Mouse (Mus musculus) limb, embryonic 10.5 days (tissue): Measurements from ENCODE around the gene Doc2b. TPM values are rescaled to one million over a fixed set of nuclear protein-coding genes. Genes with fewer than 3 reads are reported as not detected.
"Not testable (repeated sequence)": the region's sequence is repeated elsewhere in the genome, so short reads cannot be mapped to it uniquely, and the experiment has no call there.

ENCODE experiments used
- DNase-seq: peaks from one replicate; pipeline ENCODE4 v3.0.0-alpha.2; 2017; ENCODE audit warnings: low spot score
- H3K27ac ChIP-seq: fragments of 300-500 bp; sonication (generic); 2 replicates; pipeline ENCODE4 v1.5.1; 2016; ENCODE audit warnings: mild to moderate bottlenecking
- H3K27me3 ChIP-seq: fragments of 300-500 bp; sonication (generic); 2 replicates; pipeline ENCODE4 v1.6.1; 2016; ENCODE audit warnings: low read depth, mild to moderate bottlenecking; ENCODE audit not compliant: poor library complexity, severe bottlenecking
- H3K36me3 ChIP-seq: fragments of 300-500 bp; sonication (generic); 2 replicates; pipeline ENCODE4 v1.6.1; 2016; ENCODE audit warnings: mild to moderate bottlenecking, moderate library complexity
- H3K4me1 ChIP-seq: fragments of 300-500 bp; sonication (generic); 2 replicates; pipeline ENCODE4 v1.6.1; 2016
- H3K4me3 ChIP-seq: fragments of 300-500 bp; sonication (generic); 2 replicates; pipeline ENCODE4 v1.5.1; 2016; ENCODE audit warnings: mild to moderate bottlenecking, moderate library complexity
- H3K9me3 ChIP-seq: fragments of 300-500 bp; sonication (generic); replicated peaks from 2 replicates; pipeline ENCODE4 v1.6.1; 2016; ENCODE audit warnings: mild to moderate bottlenecking
- WGBS: fragments of 180-500 bp; shearing (Covaris S2); methylation state at CpG from one replicate; pipeline ENCODE4 v1.1.7; 2016; 5-methylcytosine and 5-hydroxymethylcytosine counted together
- polyA plus RNA-seq: library from polyadenylated mRNA; unstranded; fragments of >200 nt; fragmentation: Nextera tagmentation; extraction: Ambion mirVana; gene quantifications from 2 replicates; pipeline ENCODE4 v1.2.1, GENCODE M21; 2016

The Doc2b gene
- polyA plus RNA-seq, 1 experiment from 2014 or later = 0.20 TPM

DNA sequence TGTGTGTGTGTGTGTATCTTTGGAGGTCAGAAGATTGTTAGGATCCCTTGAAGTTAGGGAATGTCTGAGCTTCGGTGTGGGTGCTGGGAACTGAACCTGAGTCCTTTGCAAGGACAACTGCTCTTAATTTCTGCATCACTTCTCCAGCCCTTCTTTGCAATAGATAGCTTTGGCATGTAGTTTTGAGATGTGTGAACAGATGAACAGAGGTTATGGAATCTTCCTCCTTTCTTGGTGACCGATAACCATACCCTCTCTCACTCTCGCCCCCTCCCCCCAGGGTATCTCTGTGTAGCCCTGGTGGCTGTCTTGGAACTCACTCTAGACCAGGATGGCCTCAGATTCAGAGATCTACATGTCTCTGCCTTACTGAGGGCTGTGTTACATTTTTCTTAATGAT, 51.1 kb downstream of the Doc2b start:
- WGBS = 97% methylated on average over 3 of the region's 3 CpGs
- Histone ChIP-seq H3K27me3 (no peaks in the 10 kb centered on the region), H3K9me3 (no peaks in the 10 kb centered on the region), H3K4me1 (peaks cover 5% of the 10 kb centered on the region; the same call in 1 of the 2 replicates), H3K36me3 (peaks cover 69% of the 10 kb centered on the region), H3K27ac (no peak overlapping the region), H3K4me3 (no peak overlapping the region)
- no peak for DNase-seq

GRCm38 (mm10) chr11:75741615-75742014, 54.2 kb downstream of the Doc2b start:
- Histone ChIP-seq H3K4me3 (no peak overlapping the region), H3K9me3 (no peaks in the 10 kb centered on the region), H3K27ac (no peak overlapping the region), H3K36me3 (peaks cover 78% of the 10 kb centered on the region), H3K4me1 (peaks cover 9% of the 10 kb centered on the region), H3K27me3 (no peaks in the 10 kb centered on the region)
- DNase-seq = no peak
- WGBS = 90% methylated on average over 3 of the region's 3 CpGs

DNA sequence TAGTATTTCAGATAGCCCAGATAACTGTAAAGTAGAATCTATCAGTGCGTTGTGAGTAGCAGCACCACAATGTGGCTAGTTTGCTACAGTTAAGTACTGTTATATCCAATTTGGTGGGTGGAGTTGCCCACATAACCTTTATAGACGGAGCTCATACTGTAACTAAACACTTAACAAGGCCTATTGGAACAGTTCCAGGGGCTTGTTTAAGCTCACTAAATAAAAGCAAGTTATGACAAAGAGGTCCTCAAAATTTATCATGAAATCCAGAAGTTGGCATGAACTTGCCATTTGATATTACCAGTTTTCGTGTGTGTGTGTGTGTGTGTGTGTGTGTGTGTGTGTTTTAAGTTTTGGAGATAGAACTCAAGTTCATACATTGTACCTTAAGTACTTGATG, 55.6 kb downstream of the Doc2b start:
- Histone ChIP-seq H3K36me3 (peaks cover 82% of the 10 kb centered on the region), H3K27ac (no peak overlapping the region), H3K4me1 (peaks cover 14% of the 10 kb centered on the region), H3K4me3 (no peak overlapping the region), H3K9me3 (no peaks in the 10 kb centered on the region), H3K27me3 (no peaks in the 10 kb centered on the region)
- no peak for DNase-seq
- 94% methylated on average over 3 of the region's 3 CpGs for WGBS

- peaks cover 20% of the 10 kb centered on the region for H3K4me1 ChIP-seq
- peaks cover 69% of the 10 kb centered on the region for H3K36me3 ChIP-seq
Observed at GRCm38 (mm10) chr11:75738477-75738821, 57.4 kb downstream of the Doc2b start.

DNA sequence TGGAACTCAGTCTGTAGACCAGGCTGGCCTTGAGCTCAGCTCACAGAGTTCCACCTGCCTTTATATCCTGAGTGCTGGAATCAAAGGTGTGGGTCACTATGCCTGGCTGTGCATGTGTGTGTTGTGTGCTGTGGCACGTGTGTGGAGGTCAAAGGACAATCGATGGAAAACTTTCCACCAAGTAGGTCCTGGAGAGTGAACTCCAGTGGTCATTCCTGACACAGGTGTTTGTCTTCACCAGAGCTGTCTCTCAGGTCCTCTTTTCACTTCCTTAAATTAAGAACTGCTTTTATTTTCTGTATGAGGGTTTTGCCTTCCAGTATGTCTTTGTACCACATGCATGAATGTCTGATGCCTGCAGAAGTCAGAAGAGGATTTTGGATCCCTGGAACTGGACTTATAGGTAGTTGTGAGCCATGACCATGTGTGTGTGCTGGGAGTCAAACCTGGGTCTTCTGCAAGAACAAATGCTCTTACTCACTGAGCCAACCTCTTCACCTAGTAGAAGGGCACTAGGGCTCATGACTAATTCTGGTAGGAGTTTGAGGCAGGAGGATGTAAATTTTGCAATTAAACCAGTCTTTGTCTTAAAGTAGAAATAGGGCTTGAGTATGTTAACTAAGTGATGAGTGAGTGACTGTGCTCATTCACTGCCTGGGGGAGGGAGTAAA, 57.9 kb downstream of the Doc2b start:
- 93% methylated on average over 2 of the region's 2 CpGs for WGBS
- no peak overlapping the region for H3K27ac ChIP-seq
- no peaks in the 10 kb centered on the region for H3K9me3 ChIP-seq
- peaks cover 20% of the 10 kb centered on the region for H3K4me1 ChIP-seq
- no peaks in the 10 kb centered on the region for H3K27me3 ChIP-seq
- no peak for DNase-seq
- H3K4me3 ChIP-seq = no peak overlapping the region
- peaks cover 64% of the 10 kb centered on the region for H3K36me3 ChIP-seq

More at GRCm38 (mm10) chr11:75738477-75738821, 57.4 kb downstream of the Doc2b start:
- no peaks in the 10 kb centered on the region for H3K9me3 ChIP-seq
- no peaks in the 10 kb centered on the region for H3K27me3 ChIP-seq
- H3K4me3 ChIP-seq = no peak overlapping the region
- no peak overlapping the region for H3K27ac ChIP-seq
- no peak for DNase-seq
- WGBS = 94% methylated on average over 7 of the region's 7 CpGs

DNA sequence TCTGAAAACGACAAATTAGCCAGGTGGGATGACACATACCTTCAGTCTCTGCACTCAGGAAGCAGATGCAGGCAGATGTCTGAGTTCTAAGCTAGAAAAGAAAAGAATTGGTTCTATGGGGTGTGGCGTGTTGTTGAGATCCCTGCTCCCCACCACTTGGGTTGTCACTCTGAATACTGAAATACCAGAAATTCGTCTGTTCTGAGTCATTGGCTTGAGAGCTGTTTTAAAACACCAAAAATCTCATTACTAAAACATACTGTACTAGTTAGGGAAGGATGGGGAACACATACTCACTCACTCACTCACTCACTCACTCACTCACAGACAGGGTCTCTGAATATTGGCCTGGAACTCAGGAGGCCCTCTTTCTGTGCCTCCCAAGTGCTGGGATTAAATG, 58.9 kb downstream of the Doc2b start:
- H3K36me3 ChIP-seq = peaks cover 56% of the 10 kb centered on the region
- H3K4me1 ChIP-seq = peaks cover 27% of the 10 kb centered on the region
- 79% methylated on average over 3 of the region's 3 CpGs for WGBS
- no peaks in the 10 kb centered on the region for H3K9me3 ChIP-seq
- no peak overlapping the region for H3K4me3 ChIP-seq
- H3K27ac ChIP-seq = no peak overlapping the region
- no peak for DNase-seq
- H3K27me3 ChIP-seq = no peaks in the 10 kb centered on the region

DNA sequence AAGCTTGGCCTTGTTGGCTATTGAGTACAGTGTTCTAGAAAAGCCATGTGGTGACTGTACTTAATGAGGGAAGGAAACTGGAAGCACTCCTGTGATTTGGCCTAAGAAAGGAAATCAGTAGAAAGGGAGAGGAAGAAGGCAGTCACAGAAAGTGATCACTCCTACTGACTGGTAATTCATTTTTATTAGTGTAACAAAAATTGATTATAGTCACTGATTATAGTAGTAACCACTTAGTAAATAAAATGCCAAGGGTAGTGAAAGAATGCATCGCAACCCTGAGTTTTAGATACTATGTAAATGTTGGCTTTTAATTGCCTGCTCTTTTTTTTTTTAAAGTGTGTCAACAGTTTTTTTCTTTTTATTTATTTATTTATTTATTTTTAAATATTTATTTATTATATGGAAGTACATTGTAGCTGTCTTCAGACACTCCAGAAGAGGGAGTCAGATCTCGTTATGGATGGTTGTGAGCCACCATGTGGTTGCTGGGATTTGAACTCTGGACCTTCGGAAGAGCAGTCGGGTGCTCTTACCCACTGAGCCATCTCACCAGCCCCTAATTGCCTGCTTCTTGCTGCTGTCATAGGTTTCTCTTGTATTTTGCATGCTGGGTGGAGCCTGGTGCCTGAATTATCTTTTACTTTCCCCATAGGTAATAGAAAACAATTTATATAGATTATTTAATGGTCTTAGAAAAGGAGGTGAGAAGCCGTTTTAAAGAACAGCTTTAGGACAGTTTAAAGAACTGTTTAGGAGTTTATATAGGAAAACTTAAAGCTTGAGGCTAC, 60.2 kb downstream of the Doc2b start:
- H3K4me1 ChIP-seq = peaks cover 28% of the 10 kb centered on the region
- H3K9me3 ChIP-seq = no peaks in the 10 kb centered on the region
- peak overlapping the region; percentile 98; the same call in 1 of the 2 replicates for H3K4me3 ChIP-seq
- peaks cover 46% of the 10 kb centered on the region for H3K36me3 ChIP-seq
- H3K27me3 ChIP-seq = 0 out of 2 replicates have a peak, but pooled peaks cover 8% of the 10 kb centered on the region
- WGBS = 89% methylated on average over 5 of the region's 5 CpGs
- DNase-seq = no peak
- H3K27ac ChIP-seq = no peak overlapping the region

GRCm38 (mm10) chr11:75733227-75733940, 62.5 kb downstream of the Doc2b start:
- peaks cover 24% of the 10 kb centered on the region for H3K36me3 ChIP-seq
- 0 out of 2 replicates have a peak, but pooled peaks cover 15% of the 10 kb centered on the region for H3K27me3 ChIP-seq
- peak; percentile 87 for DNase-seq
- H3K4me3 ChIP-seq = peak overlapping the region; percentile 98
- WGBS = under 1% methylated on average over 52 of the region's 52 CpGs
- H3K4me1 ChIP-seq = peaks cover 33% of the 10 kb centered on the region
- peak overlapping the region; percentile 100 for H3K27ac ChIP-seq
- H3K9me3 ChIP-seq = no peaks in the 10 kb centered on the region

GRCm38 (mm10) chr11:75732434-75733226, 63.2 kb downstream of the Doc2b start, which contains the start of gene Ywhae:
Gene Ywhae, plus strand, starts transcription at chr11:75732869.
- under 1% methylated on average over 76 of the region's 76 CpGs for WGBS
- peak within 1 kb of the TSS; percentile 98 for H3K4me3 ChIP-seq
- peaks cover 38% of the 10 kb centered on the region for H3K4me1 ChIP-seq
- H3K9me3 ChIP-seq = no peaks in the 10 kb centered on the region
- H3K27ac ChIP-seq = peak within 1 kb of the TSS; percentile 100
- DNase-seq = peak; percentile 98
- H3K36me3 ChIP-seq = peaks cover 16% of the 10 kb centered on the region
- H3K27me3 ChIP-seq = 0 out of 2 replicates have a peak, but pooled peaks cover 15% of the 10 kb centered on the region

- H3K4me3 ChIP-seq, H3K27ac ChIP-seq, DNase-seq, H3K9me3 ChIP-seq, H3K36me3 ChIP-seq: not testable (repeated sequence)
- Histone ChIP-seq H3K27me3 (0 out of 2 replicates have a peak, but pooled peaks cover 15% of the 10 kb centered on the region), H3K4me1 (peaks cover 22% of the 10 kb centered on the region)
- 94% methylated on average over 6 of the region's 6 CpGs for WGBS
Observed at GRCm38 (mm10) chr11:75727659-75728058, 68.2 kb downstream of the Doc2b start.

GRCm38 (mm10) chr11:75727168-75727567, 68.7 kb downstream of the Doc2b start:
- Histone ChIP-seq H3K36me3 (no peaks in the 10 kb centered on the region), H3K27me3 (0 out of 2 replicates have a peak, but pooled peaks cover 15% of the 10 kb centered on the region), H3K27ac (no peak overlapping the region), H3K4me3 (no peak overlapping the region), H3K9me3 (no peaks in the 10 kb centered on the region), H3K4me1 (peaks cover 18% of the 10 kb centered on the region)
- 81% methylated on average over 2 of the region's 2 CpGs for WGBS
- no peak for DNase-seq

DNA sequence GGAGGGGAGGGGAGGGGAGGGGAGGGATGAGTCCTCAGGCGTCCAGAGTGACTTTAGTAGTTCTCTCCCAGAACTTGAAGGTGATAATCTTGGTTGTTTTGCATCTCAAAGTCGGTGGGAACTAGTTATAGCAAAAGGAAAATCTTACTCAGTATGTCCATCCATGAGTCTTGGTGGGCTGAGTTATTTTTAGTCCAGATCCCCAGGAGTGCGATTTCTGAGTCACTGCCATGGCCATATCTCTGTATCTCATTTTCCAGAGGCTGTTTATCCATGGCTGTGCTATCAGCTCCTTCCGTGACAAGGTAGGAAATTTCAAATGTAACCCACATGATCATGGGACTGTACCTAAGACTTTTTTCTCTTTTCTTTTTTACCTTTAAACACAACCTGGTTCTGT, 73.5 kb downstream of the Doc2b start:
- Histone ChIP-seq H3K4me1 (no peaks in the 10 kb centered on the region), H3K4me3 (no peak overlapping the region), H3K36me3 (no peaks in the 10 kb centered on the region), H3K9me3 (0 out of 2 replicates have a peak, but pooled peaks cover 3% of the 10 kb centered on the region), H3K27me3 (no peaks in the 10 kb centered on the region), H3K27ac (no peak overlapping the region)
- DNase-seq = no peak
- 58% methylated on average over 4 of the region's 4 CpGs for WGBS
